Mouse (Mus musculus): Measurements from ENCODE around the gene Ugt1a7c. TPM values are rescaled to one million over a fixed set of nuclear protein-coding genes. Genes with fewer than 3 reads are reported as not detected.

Gene Ugt1a7c
- polyA plus RNA-seq, 1 experiment from 2014 or later, result 33.9 TPM

DNA sequence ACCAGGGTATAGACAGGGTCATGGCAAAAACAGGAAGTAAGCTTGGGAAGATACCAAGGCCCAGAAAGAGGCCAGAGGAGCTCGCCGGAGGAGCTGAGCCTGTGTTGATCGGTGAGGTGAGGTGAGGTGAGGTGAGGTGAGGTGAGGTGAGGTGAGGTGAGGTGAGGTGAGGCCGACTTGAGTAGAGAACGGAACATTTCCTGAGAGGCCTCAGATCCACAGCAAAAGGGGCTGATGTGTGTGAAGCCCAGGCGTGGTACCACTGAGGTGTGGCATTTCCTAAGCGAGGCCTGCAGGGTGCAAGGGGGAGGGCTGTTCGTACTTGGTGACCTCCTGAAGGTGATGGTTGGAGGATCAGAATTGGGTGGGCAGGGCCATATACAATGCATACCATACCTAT, 158.2 kb downstream of the Ugt1a7c start:
- DNase-seq (ENCODE audit: low spot score) (no peak), ATAC-seq (ENCODE audit: low FRiP score, low TSS enrichment) (no peak)
- H3K9me3 ChIP-seq (ENCODE audit: control insufficient read depth, low read length), result peaks cover 47% of the 10 kb centered on the region
- WGBS, result 69% methylated on average over 8 of the region's 8 CpGs
- 0 out of 2 replicates have a peak, but pooled peaks cover 2% of the 10 kb centered on the region for H3K4me1 ChIP-seq (replicated peaks; ENCODE audit: control insufficient read depth, insufficient read depth)
- no peak overlapping the region for H3K4me2 ChIP-seq (replicated peaks; ENCODE audit: low read depth)
- no peak overlapping the region for H3K27ac ChIP-seq (replicated peaks)
- TF ChIP-seq CTCF (IDR thresholded peaks at IDR 0.05; ENCODE audit: low read depth) (no peak), EP300 (optimal IDR thresholded peaks at IDR 0.05) (no peak)
- no peak overlapping the region for H3K4me3 ChIP-seq (ENCODE audit: low read depth, low read length)
- no peaks in the 10 kb centered on the region for H3K27me3 ChIP-seq (ENCODE audit: control insufficient read depth, insufficient read depth, low read length)
- H3K36me3 ChIP-seq (ENCODE audit: control insufficient read depth, insufficient read depth, low read length), result no peaks in the 10 kb centered on the region
- no peak overlapping the region for H3K9ac ChIP-seq (ENCODE audit: low read length)

DNA sequence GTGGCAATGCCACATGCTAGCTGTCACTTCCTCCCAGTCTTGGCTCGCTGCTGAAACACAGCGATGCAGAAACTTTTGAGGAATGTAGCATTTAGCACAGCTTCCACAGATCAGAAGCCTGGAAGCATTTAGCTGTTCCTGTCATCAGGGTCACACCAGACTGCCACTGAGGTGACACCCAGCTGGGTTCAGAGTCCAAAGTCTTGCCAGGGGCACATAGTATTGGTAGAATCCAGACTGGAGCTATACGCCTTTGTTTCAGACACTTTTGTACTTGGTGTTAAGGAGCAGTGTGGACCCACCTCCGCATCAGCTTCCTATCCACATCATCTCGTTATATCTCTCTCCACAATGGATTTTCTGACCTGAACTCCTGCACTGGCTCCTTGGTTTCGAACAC, 158.7 kb downstream of the Ugt1a7c start:
- no peak for ATAC-seq (ENCODE audit: low FRiP score, low TSS enrichment)
- peaks cover 47% of the 10 kb centered on the region for H3K9me3 ChIP-seq (ENCODE audit: control insufficient read depth, low read length)
- DNase-seq (ENCODE audit: low spot score), result no peak
- no peak for TF ChIP-seq CTCF (IDR thresholded peaks at IDR 0.05; ENCODE audit: low read depth)
- no peak for TF ChIP-seq EP300 (optimal IDR thresholded peaks at IDR 0.05)
- 0 out of 2 replicates have a peak, but pooled peaks cover 2% of the 10 kb centered on the region for H3K4me1 ChIP-seq (replicated peaks; ENCODE audit: control insufficient read depth, insufficient read depth)
- no peak overlapping the region for H3K27ac ChIP-seq (replicated peaks)
- no peaks in the 10 kb centered on the region for H3K36me3 ChIP-seq (ENCODE audit: control insufficient read depth, insufficient read depth, low read length)
- no peak overlapping the region for H3K9ac ChIP-seq (ENCODE audit: low read length)
- H3K27me3 ChIP-seq (ENCODE audit: control insufficient read depth, insufficient read depth, low read length), result no peaks in the 10 kb centered on the region
- no peak overlapping the region for H3K4me3 ChIP-seq (ENCODE audit: low read depth, low read length)
- no peak overlapping the region for H3K4me2 ChIP-seq (replicated peaks; ENCODE audit: low read depth)
- WGBS, result 70% methylated on average over 6 of the region's 6 CpGs

DNA sequence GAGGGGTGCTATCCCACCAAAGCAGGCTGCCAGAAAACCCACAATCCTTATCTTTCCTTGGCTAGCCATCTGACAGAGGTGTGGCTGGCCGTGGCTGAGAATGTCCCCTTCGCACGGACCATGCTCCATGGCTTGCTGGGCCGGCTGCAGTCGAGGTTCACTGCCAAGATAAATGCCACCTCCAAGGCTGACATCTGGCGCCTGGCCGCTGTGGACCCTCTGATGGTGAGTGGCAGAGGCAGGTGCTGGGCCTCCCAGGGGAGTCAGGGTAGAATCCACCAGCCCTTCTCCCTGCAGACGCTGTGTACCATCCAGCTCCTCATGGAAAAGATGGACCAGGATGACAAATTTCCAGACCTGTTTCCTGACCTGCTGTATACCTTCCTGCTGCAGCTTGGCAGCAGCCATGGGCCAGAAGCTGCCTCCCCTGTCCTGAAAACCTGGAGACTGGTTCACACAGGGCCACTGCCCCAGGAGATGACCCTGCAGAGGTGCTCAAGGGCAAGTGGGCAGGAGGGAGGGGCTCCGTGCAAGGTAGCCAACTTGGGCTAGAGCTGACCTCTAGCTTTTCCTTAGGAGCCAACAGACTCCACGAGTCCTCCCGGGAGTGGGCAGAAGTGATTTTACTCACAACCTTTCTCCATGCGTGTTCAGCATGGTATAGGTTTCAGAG, 160.1 kb downstream of the Ugt1a7c start:
- Histone ChIP-seq H3K4me3 (ENCODE audit: low read depth, low read length) (no peak overlapping the region), H3K9ac (ENCODE audit: low read length) (0 out of 2 replicates have a peak overlapping the region, but pooled peaks have one; percentile 2), H3K4me1 (replicated peaks; ENCODE audit: control insufficient read depth, insufficient read depth) (peaks cover 7% of the 10 kb centered on the region; the same call in 1 of the 2 replicates), H3K36me3 (ENCODE audit: control insufficient read depth, insufficient read depth, low read length) (peaks cover 5% of the 10 kb centered on the region), H3K4me2 (replicated peaks; ENCODE audit: low read depth) (no peak overlapping the region), H3K9me3 (ENCODE audit: control insufficient read depth, low read length) (peaks cover 34% of the 10 kb centered on the region), H3K27ac (replicated peaks) (no peak overlapping the region), H3K27me3 (ENCODE audit: control insufficient read depth, insufficient read depth, low read length) (no peaks in the 10 kb centered on the region)
- DNase-seq (ENCODE audit: low spot score) (no peak), ATAC-seq (ENCODE audit: low FRiP score, low TSS enrichment) (peak; percentile 3; the same call in 1 of the 2 replicates)
- 86% methylated on average over 12 of the region's 12 CpGs for WGBS
- TF ChIP-seq CTCF (IDR thresholded peaks at IDR 0.05; ENCODE audit: low read depth) (no peak), EP300 (optimal IDR thresholded peaks at IDR 0.05) (no peak)

DNA sequence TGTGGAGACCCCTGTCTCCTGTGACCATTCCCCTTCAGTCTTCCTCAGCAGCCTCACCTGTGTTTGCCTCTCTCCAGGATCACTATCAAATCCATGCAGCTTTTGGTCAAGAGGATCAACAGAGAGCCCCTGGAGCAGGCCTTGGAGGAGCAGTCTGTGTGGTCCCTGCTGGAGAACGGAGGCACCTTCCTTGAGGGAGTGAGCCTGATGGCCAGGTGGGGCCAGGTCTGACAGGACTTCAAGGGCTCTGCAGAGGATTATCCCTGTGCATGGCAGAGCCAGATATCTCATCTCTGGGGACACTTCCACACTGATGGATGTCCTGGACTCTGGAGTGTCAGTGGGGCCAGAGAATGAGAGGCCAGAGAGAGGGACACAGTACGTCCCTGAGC, 160.6 kb downstream of the Ugt1a7c start:
- Histone ChIP-seq H3K4me2 (replicated peaks; ENCODE audit: low read depth) (no peak overlapping the region), H3K36me3 (ENCODE audit: control insufficient read depth, insufficient read depth, low read length) (peaks cover 11% of the 10 kb centered on the region), H3K4me3 (ENCODE audit: low read depth, low read length) (no peak overlapping the region), H3K9ac (ENCODE audit: low read length) (0 out of 2 replicates have a peak overlapping the region, but pooled peaks have one; percentile 2), H3K4me1 (replicated peaks; ENCODE audit: control insufficient read depth, insufficient read depth) (peaks cover 12% of the 10 kb centered on the region; the same call in 1 of the 2 replicates), H3K27me3 (ENCODE audit: control insufficient read depth, insufficient read depth, low read length) (no peaks in the 10 kb centered on the region), H3K9me3 (ENCODE audit: control insufficient read depth, low read length) (peaks cover 29% of the 10 kb centered on the region), H3K27ac (replicated peaks) (no peak overlapping the region)
- DNase-seq (ENCODE audit: low spot score) (no peak), ATAC-seq (ENCODE audit: low FRiP score, low TSS enrichment) (no peak)
- WGBS, result 53% methylated on average over 2 of the region's 2 CpGs
- TF ChIP-seq EP300 (optimal IDR thresholded peaks at IDR 0.05), result no peak
- TF ChIP-seq CTCF (IDR thresholded peaks at IDR 0.05; ENCODE audit: low read depth), result no peak

DNA sequence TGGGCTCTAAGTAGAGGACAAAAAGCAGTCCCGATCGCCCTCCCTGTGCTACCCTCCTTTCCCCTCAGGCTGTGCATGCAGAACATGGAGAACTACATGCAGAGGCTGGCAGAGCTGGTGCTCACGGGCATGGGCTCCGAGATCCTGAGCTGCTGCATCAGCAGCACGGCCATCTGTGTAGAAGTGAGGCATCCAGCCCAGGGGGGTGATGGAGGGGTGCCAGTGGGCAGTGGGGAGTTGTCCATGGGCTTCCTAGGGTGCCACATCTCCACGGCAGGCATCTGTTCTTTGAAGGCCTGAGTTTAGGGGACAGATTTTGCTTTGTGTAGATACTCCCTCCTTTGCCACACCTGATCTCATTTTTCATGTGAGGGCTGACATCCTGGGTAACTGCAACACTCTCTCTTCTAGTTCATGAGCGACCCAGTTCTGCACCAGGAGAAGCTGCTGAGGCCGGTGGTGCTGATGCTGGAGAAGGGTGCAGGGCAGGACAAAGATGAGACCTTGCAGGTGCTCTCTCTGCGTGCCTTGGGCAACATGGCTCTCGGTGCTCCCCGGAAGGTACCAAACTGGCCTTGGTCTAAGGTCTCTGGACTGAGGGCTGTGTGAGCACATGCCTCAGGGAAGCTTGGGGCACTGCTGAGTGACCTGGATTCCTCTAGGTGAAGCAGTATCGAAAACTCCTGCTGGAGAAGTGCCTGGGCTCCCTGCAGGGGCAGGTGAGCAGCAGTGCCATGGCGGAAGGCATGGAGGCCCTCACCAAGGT, 161.3 kb downstream of the Ugt1a7c start:
- H3K4me2 ChIP-seq (replicated peaks; ENCODE audit: low read depth), result no peak overlapping the region
- TF ChIP-seq EP300 (optimal IDR thresholded peaks at IDR 0.05) (no peak), CTCF (IDR thresholded peaks at IDR 0.05; ENCODE audit: low read depth) (no peak)
- ATAC-seq (ENCODE audit: low FRiP score, low TSS enrichment), result no peak
- 78% methylated on average over 13 of the region's 13 CpGs for WGBS
- DNase-seq (ENCODE audit: low spot score), result no peak
- peaks cover 17% of the 10 kb centered on the region for H3K36me3 ChIP-seq (ENCODE audit: control insufficient read depth, insufficient read depth, low read length)
- H3K4me3 ChIP-seq (ENCODE audit: low read depth, low read length), result no peak overlapping the region
- H3K9me3 ChIP-seq (ENCODE audit: control insufficient read depth, low read length), result peaks cover 23% of the 10 kb centered on the region
- H3K27me3 ChIP-seq (ENCODE audit: control insufficient read depth, insufficient read depth, low read length), result no peaks in the 10 kb centered on the region
- peaks cover 12% of the 10 kb centered on the region; the same call in 1 of the 2 replicates for H3K4me1 ChIP-seq (replicated peaks; ENCODE audit: control insufficient read depth, insufficient read depth)
- H3K9ac ChIP-seq (ENCODE audit: low read length), result no peak overlapping the region
- no peak overlapping the region for H3K27ac ChIP-seq (replicated peaks)

Measured in stomach, postnatal 0 days (tissue).